Mouse (Mus musculus): ENCODE results near the gene 3110040M04Rik. TPM values are rescaled to one million over a fixed set of nuclear protein-coding genes. Genes with fewer than 3 reads are reported as not detected.
"Not testable (repeated sequence)": the region's sequence is repeated elsewhere in the genome, so short reads cannot be mapped to it uniquely, and the experiment has no call there.

Gene 3110040M04Rik
- polyA plus RNA-seq (2011; ENCODE audit: insufficient read depth, insufficient read length, low read depth, missing spikeins), result not detected in 2 replicates

- not testable (repeated sequence) for H3K4me3 ChIP-seq (ENCODE audit: low read depth, low read length); H3K27ac ChIP-seq (ENCODE audit: insufficient read depth, low read length); H3K9ac ChIP-seq (ENCODE audit: low read depth, poor library complexity, severe bottlenecking); H3K9me3 ChIP-seq (replicated peaks; ENCODE audit: control insufficient read depth, insufficient read depth, low read length, poor library complexity, severe bottlenecking); H3K4me1 ChIP-seq (ENCODE audit: control insufficient read depth, insufficient read depth, low read length); H3K27me3 ChIP-seq (ENCODE audit: control insufficient read depth, insufficient read depth, low read length, poor library complexity, severe bottlenecking); H3K36me3 ChIP-seq (ENCODE audit: control insufficient read depth, insufficient read depth, low read length, poor library complexity, severe bottlenecking)
Observed at GRCm38 (mm10) chr1:151203818-151204217, at the start of gene 3110040M04Rik. Gene 3110040M04Rik, plus strand, starts transcription at chr1:151204121.

DNA sequence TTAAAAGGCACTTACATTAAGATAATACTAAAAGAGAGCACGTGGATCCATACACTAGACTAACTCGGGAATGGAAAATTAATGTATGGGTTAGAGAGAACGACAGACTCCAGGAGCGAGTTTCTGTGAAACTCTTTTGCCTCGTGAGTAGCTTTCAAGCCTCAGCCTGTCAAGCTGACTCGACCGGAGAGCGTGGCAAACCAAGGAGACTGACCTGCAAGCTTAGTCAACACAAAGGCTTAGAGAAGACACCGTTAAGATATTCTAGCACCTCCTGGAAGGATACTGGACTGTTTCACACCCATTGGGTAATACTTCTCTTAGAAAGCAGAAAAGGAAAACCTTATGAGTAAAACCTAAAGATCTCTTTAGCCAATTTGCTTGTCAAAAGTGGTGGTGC, 49.8 kb upstream of the 3110040M04Rik start:
- not testable (repeated sequence) for H3K4me3 ChIP-seq (ENCODE audit: low read depth, low read length); H3K9me3 ChIP-seq (replicated peaks; ENCODE audit: control insufficient read depth, insufficient read depth, low read length, poor library complexity, severe bottlenecking); H3K27me3 ChIP-seq (ENCODE audit: control insufficient read depth, insufficient read depth, low read length, poor library complexity, severe bottlenecking); H3K27ac ChIP-seq (ENCODE audit: insufficient read depth, low read length); H3K9ac ChIP-seq (ENCODE audit: low read depth, poor library complexity, severe bottlenecking); H3K4me1 ChIP-seq (ENCODE audit: control insufficient read depth, insufficient read depth, low read length); H3K36me3 ChIP-seq (ENCODE audit: control insufficient read depth, insufficient read depth, low read length, poor library complexity, severe bottlenecking)

DNA sequence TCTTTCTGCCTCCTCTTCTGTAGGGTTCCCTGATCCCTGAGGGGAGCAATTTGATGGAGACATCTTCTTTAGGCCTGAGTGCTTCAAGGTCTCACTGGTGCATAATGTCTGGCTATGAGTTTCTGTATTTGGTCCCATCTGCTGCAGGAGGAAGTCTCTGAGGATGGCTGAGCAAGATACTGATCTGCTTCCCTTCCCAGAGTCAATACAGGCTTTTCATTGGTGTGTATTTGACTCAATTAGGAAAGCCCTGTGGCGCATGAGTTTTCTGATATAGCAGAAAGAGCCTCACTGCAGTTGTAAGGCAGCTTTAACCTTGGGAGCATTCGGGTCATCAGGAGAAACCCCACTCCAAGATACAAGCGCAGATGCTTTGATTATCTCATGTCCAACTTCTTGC, 47.8 kb upstream of the 3110040M04Rik start:
- Histone ChIP-seq H3K9me3 (replicated peaks; ENCODE audit: control insufficient read depth, insufficient read depth, low read length, poor library complexity, severe bottlenecking) (peaks cover 3% of the 10 kb centered on the region; the same call in 1 of the 2 replicates), H3K4me3 (ENCODE audit: low read depth, low read length) (no peak overlapping the region), H3K9ac (ENCODE audit: low read depth, poor library complexity, severe bottlenecking) (no peak overlapping the region), H3K27ac (ENCODE audit: insufficient read depth, low read length) (no peak overlapping the region), H3K4me1 (ENCODE audit: control insufficient read depth, insufficient read depth, low read length) (no peaks in the 10 kb centered on the region), H3K36me3 (ENCODE audit: control insufficient read depth, insufficient read depth, low read length, poor library complexity, severe bottlenecking) (no peaks in the 10 kb centered on the region), H3K27me3 (ENCODE audit: control insufficient read depth, insufficient read depth, low read length, poor library complexity, severe bottlenecking) (no peaks in the 10 kb centered on the region)
- TF ChIP-seq CTCF (IDR thresholded peaks at IDR 0.05; ENCODE audit: low read depth, low read length), result no peak
- TF ChIP-seq EP300 (IDR thresholded peaks at IDR 0.05; ENCODE audit: insufficient read depth, low read depth, low read length), result no peak
- TF ChIP-seq POLR2A (IDR thresholded peaks at IDR 0.05; ENCODE audit: insufficient read depth, low read length), result no peak

DNA sequence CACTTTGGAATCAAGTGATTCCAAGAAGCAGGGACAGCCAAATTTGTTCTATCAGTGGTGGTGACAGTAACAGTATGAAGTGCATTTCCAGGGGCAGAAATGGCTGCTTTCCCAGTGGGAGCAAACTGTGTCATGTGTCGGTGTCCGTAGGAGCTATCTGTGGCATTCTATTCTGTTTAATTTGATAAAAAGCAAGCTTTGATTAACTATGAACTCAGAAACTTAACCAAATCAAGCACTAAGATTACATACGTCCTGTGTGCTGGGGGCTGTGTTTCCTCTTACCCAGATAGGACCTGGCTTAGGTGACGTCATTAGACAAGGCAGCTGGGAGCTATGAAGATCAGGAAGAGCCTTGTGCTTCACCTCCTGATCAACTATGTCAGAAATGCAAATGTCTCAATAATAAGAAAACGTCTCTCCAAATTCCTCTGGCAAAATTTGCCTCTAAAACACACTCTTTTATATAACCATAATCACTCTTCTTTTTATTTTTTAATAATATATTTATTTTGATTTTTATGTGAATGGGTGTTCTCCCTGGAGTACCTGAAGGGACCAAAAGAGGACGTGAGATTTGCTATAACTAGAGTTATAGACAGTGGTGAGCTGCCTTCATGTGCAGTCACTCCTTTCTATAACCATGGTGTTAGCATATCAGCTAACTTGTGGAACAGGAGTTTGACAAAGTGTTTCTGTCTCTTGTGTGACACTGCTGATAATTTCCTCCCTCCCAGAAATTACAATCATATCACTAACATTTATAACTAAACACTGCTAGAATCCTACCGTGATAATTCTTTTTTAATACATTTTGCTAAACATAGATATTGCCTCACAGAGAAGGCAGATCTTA, 46.9 kb upstream of the 3110040M04Rik start:
- H3K4me3 ChIP-seq (ENCODE audit: low read depth, low read length), result no peak overlapping the region
- no peaks in the 10 kb centered on the region for H3K4me1 ChIP-seq (ENCODE audit: control insufficient read depth, insufficient read depth, low read length)
- H3K27ac ChIP-seq (ENCODE audit: insufficient read depth, low read length), result no peak overlapping the region
- H3K9me3 ChIP-seq (replicated peaks; ENCODE audit: control insufficient read depth, insufficient read depth, low read length, poor library complexity, severe bottlenecking), result peaks cover 3% of the 10 kb centered on the region; the same call in 1 of the 2 replicates
- no peaks in the 10 kb centered on the region for H3K27me3 ChIP-seq (ENCODE audit: control insufficient read depth, insufficient read depth, low read length, poor library complexity, severe bottlenecking)
- no peaks in the 10 kb centered on the region for H3K36me3 ChIP-seq (ENCODE audit: control insufficient read depth, insufficient read depth, low read length, poor library complexity, severe bottlenecking)
- H3K9ac ChIP-seq (ENCODE audit: low read depth, poor library complexity, severe bottlenecking), result no peak overlapping the region
- no peak for TF ChIP-seq EP300 (IDR thresholded peaks at IDR 0.05; ENCODE audit: insufficient read depth, low read depth, low read length)
- TF ChIP-seq CTCF (IDR thresholded peaks at IDR 0.05; ENCODE audit: low read depth, low read length), result no peak
- no peak for TF ChIP-seq POLR2A (IDR thresholded peaks at IDR 0.05; ENCODE audit: insufficient read depth, low read length)

- TF ChIP-seq CTCF (IDR thresholded peaks at IDR 0.05; ENCODE audit: low read depth, low read length) (no peak), POLR2A (IDR thresholded peaks at IDR 0.05; ENCODE audit: insufficient read depth, low read length) (no peak), EP300 (IDR thresholded peaks at IDR 0.05; ENCODE audit: insufficient read depth, low read depth, low read length) (no peak)
- Histone ChIP-seq H3K36me3 (ENCODE audit: control insufficient read depth, insufficient read depth, low read length, poor library complexity, severe bottlenecking) (no peaks in the 10 kb centered on the region), H3K9me3 (replicated peaks; ENCODE audit: control insufficient read depth, insufficient read depth, low read length, poor library complexity, severe bottlenecking) (peaks cover under 1% of the 10 kb centered on the region; the same call in 1 of the 2 replicates), H3K4me1 (ENCODE audit: control insufficient read depth, insufficient read depth, low read length) (no peaks in the 10 kb centered on the region), H3K27me3 (ENCODE audit: control insufficient read depth, insufficient read depth, low read length, poor library complexity, severe bottlenecking) (no peaks in the 10 kb centered on the region), H3K27ac (ENCODE audit: insufficient read depth, low read length) (no peak overlapping the region), H3K4me3 (ENCODE audit: low read depth, low read length) (no peak overlapping the region), H3K9ac (ENCODE audit: low read depth, poor library complexity, severe bottlenecking) (no peak overlapping the region)
Observed at GRCm38 (mm10) chr1:151157963-151158856, 45.7 kb upstream of the 3110040M04Rik start.
